Mouse (Mus musculus) embryonic facial prominence, embryonic 14.5 days (tissue): ENCODE measurements around the gene Tex19.2. TPM values are rescaled to one million over a fixed set of nuclear protein-coding genes. Genes with fewer than 3 reads are reported as not detected.
"Not testable (repeated sequence)": the region's sequence is repeated elsewhere in the genome, so short reads cannot be mapped to it uniquely, and the experiment has no call there.

Experiments
- ATAC-seq: fragments of 200-750 bp; cut with Nextera tagmentation; 2 replicates; pipeline ENCODE4 v1.8.0; 2017; ENCODE audit warnings: low read depth, moderate number of reproducible peaks, moderate TSS enrichment
- DNase-seq: peaks from one replicate; pipeline ENCODE4 v3.0.0-alpha.2; 2015; ENCODE audit warnings: low spot score
- H3K27ac ChIP-seq: fragments of 300-500 bp; sonication (generic); replicated peaks from 2 replicates; pipeline ENCODE4 v1.5.1; 2014; ENCODE audit warnings: low read depth, mild to moderate bottlenecking, low read length, moderate library complexity
- H3K27me3 ChIP-seq: fragments of 300-500 bp; sonication (generic); replicated peaks from 2 replicates; pipeline ENCODE4 v1.6.1; 2014; ENCODE audit warnings: low read length; ENCODE audit not compliant: control insufficient read depth, insufficient read depth
- H3K36me3 ChIP-seq: fragments of 300-500 bp; sonication (generic); 2 replicates; pipeline ENCODE4 v1.6.1; 2014; ENCODE audit warnings: low read length, mixed read lengths; ENCODE audit not compliant: control insufficient read depth, insufficient read depth
- H3K4me1 ChIP-seq: fragments of 300-500 bp; sonication (generic); 2 replicates; pipeline ENCODE4 v1.6.1; 2014; ENCODE audit warnings: antibody characterized with exemption, low read length; ENCODE audit not compliant: control insufficient read depth, insufficient read depth
- H3K4me2 ChIP-seq: fragments of 300-500 bp; sonication (generic); 2 replicates; pipeline ENCODE4 v1.6.1; 2014; ENCODE audit warnings: low read depth, mild to moderate bottlenecking, low read length, moderate library complexity, mixed read lengths
- H3K4me3 ChIP-seq: fragments of 300-500 bp; sonication (generic); 2 replicates; pipeline ENCODE4 v1.5.1; 2014; ENCODE audit warnings: low read depth, mild to moderate bottlenecking, low read length
- H3K9ac ChIP-seq: fragments of 300-500 bp; sonication (generic); 2 replicates; pipeline ENCODE4 v1.6.1; 2014; ENCODE audit warnings: low read depth, mild to moderate bottlenecking, low read length, moderate library complexity, mixed read lengths
- H3K9me3 ChIP-seq: fragments of 300-500 bp; sonication (generic); 2 replicates; pipeline ENCODE4 v1.6.1; 2016; ENCODE audit warnings: low read length; ENCODE audit not compliant: control insufficient read depth
- WGBS: fragments of 180-500 bp; shearing (Covaris S2); extraction: QIAGEN DNeasy Blood & Tissue Kit; methylation state at CpG from one replicate; pipeline ENCODE4 v1.1.7; 2014; 5-methylcytosine and 5-hydroxymethylcytosine counted together
- polyA plus RNA-seq: library from polyadenylated mRNA; unstranded; fragments of >200 nt; fragmentation: Nextera tagmentation; extraction: Ambion mirVana; gene quantifications from 2 replicates; pipeline ENCODE4 v1.2.1, GENCODE M21; 2014

The Tex19.2 gene
- polyA plus RNA-seq, 1 experiment from 2014 or later = not detected

GRCm38 (mm10) chr11:121085181-121085580, 33.3 kb downstream of the Tex19.2 start:
- Histone ChIP-seq H3K9ac (no peak overlapping the region), H3K4me1 (no peaks in the 10 kb centered on the region), H3K4me2 (no peak overlapping the region), H3K27me3 (no peaks in the 10 kb centered on the region), H3K36me3 (no peaks in the 10 kb centered on the region), H3K27ac (no peak overlapping the region), H3K9me3 (no peaks in the 10 kb centered on the region), H3K4me3 (no peak overlapping the region)
- ATAC-seq (no peak), DNase-seq (no peak)
- 70% methylated on average over 5 of the region's 5 CpGs for WGBS

- no peak for ATAC-seq
- Histone ChIP-seq H3K36me3 (no peaks in the 10 kb centered on the region), H3K9ac (no peak overlapping the region), H3K9me3 (no peaks in the 10 kb centered on the region), H3K27ac (no peak overlapping the region), H3K4me2 (no peak overlapping the region), H3K4me1 (no peaks in the 10 kb centered on the region), H3K4me3 (no peak overlapping the region), H3K27me3 (no peaks in the 10 kb centered on the region)
- WGBS = 63% methylated on average over 6 of the region's 6 CpGs
- no peak for DNase-seq
These were observed 35.5 kb downstream of the Tex19.2 start for GRCm38 (mm10) chr11:121082857-121083500.

GRCm38 (mm10) chr11:121082250-121082649, 36.2 kb downstream of the Tex19.2 start:
- no peak overlapping the region for H3K4me3 ChIP-seq
- 70% methylated on average over 3 of the region's 3 CpGs for WGBS

GRCm38 (mm10) chr11:121081120-121081519, 37.4 kb downstream of the Tex19.2 start, which contains the start of gene Sectm1a:
TSS of gene Sectm1a (minus strand) at chr11:121081220.
- no peak for DNase-seq
- no peaks in the 10 kb centered on the region for H3K9me3 ChIP-seq
- H3K4me2 ChIP-seq = no peak within 1 kb of the TSS
- 55% methylated on average over 3 of the region's 3 CpGs for WGBS
- no peak within 1 kb of the TSS for H3K4me3 ChIP-seq
- no peak within 1 kb of the TSS for H3K9ac ChIP-seq
- H3K27me3 ChIP-seq = no peaks in the 10 kb centered on the region
- H3K4me1 ChIP-seq = no peaks in the 10 kb centered on the region
- no peak for ATAC-seq
- no peaks in the 10 kb centered on the region for H3K36me3 ChIP-seq
- H3K27ac ChIP-seq = no peak within 1 kb of the TSS

More at GRCm38 (mm10) chr11:121082250-121082649, 36.2 kb downstream of the Tex19.2 start:
- no peak for DNase-seq
- H3K27ac ChIP-seq = no peak overlapping the region
- no peaks in the 10 kb centered on the region for H3K4me1 ChIP-seq
- no peaks in the 10 kb centered on the region for H3K9me3 ChIP-seq
- no peak overlapping the region for H3K9ac ChIP-seq
- no peaks in the 10 kb centered on the region for H3K27me3 ChIP-seq
- no peaks in the 10 kb centered on the region for H3K36me3 ChIP-seq
- no peak for ATAC-seq
- H3K4me2 ChIP-seq = no peak overlapping the region

GRCm38 (mm10) chr11:121080330-121080729, 38.1 kb downstream of the Tex19.2 start:
- WGBS = 94% methylated on average over 8 of the region's 8 CpGs
- no peak overlapping the region for H3K4me3 ChIP-seq
- DNase-seq = no peak

GRCm38 (mm10) chr11:121075655-121076054, 42.8 kb downstream of the Tex19.2 start:
- H3K27me3 ChIP-seq = no peaks in the 10 kb centered on the region
- no peak overlapping the region for H3K27ac ChIP-seq
- WGBS = 68% methylated on average over 5 of the region's 5 CpGs
- no peaks in the 10 kb centered on the region for H3K36me3 ChIP-seq
- H3K9ac ChIP-seq = no peak overlapping the region
- H3K4me2 ChIP-seq = no peak overlapping the region
- no peaks in the 10 kb centered on the region for H3K4me1 ChIP-seq
- H3K9me3 ChIP-seq = no peaks in the 10 kb centered on the region
- ATAC-seq (no peak), DNase-seq (no peak)
- H3K4me3 ChIP-seq = no peak overlapping the region

More at GRCm38 (mm10) chr11:121080330-121080729, 38.1 kb downstream of the Tex19.2 start:
- H3K4me1 ChIP-seq = no peaks in the 10 kb centered on the region
- H3K9ac ChIP-seq = no peak overlapping the region
- no peaks in the 10 kb centered on the region for H3K36me3 ChIP-seq
- ATAC-seq = no peak
- H3K27ac ChIP-seq = no peak overlapping the region
- no peaks in the 10 kb centered on the region for H3K9me3 ChIP-seq
- no peaks in the 10 kb centered on the region for H3K27me3 ChIP-seq
- no peak overlapping the region for H3K4me2 ChIP-seq

- H3K4me2 ChIP-seq, H3K4me1 ChIP-seq, H3K27me3 ChIP-seq, H3K9me3 ChIP-seq, DNase-seq, H3K27ac ChIP-seq, H3K36me3 ChIP-seq, H3K4me3 ChIP-seq, H3K9ac ChIP-seq, ATAC-seq: not testable (repeated sequence)
- WGBS = 93% methylated on average over 11 of the region's 16 CpGs
These were observed 48.8 kb downstream of the Tex19.2 start for GRCm38 (mm10) chr11:121069662-121070061.

- H3K27me3 ChIP-seq = no peaks in the 10 kb centered on the region
- H3K27ac ChIP-seq = no peak overlapping the region
- no peak overlapping the region for H3K9ac ChIP-seq
- 95% methylated on average over 2 of the region's 2 CpGs for WGBS
- DNase-seq (no peak), ATAC-seq (no peak)
- H3K4me1 ChIP-seq = no peaks in the 10 kb centered on the region
- no peaks in the 10 kb centered on the region for H3K9me3 ChIP-seq
- H3K4me2 ChIP-seq = no peak overlapping the region
- H3K4me3 ChIP-seq = no peak overlapping the region
- H3K36me3 ChIP-seq = no peaks in the 10 kb centered on the region
These were observed 50.6 kb downstream of the Tex19.2 start for GRCm38 (mm10) chr11:121067895-121068294.
